Mouse (Mus musculus) erythroblast, embryonic 14.5 days (primary cell): ENCODE data around the gene Wfdc21.

Experiments
- GATA1 ChIP-seq: IDR thresholded peaks from 2 replicates; pipeline ENCODE4 v1.6.1; 2012; ENCODE audit warnings: low read length, inconsistent platforms, mixed read lengths
- TAL1 ChIP-seq: IDR thresholded peaks from 3 replicates; pipeline ENCODE4 v1.6.1; 2012; ENCODE audit warnings: low read length, inconsistent platforms, mixed read lengths

DNA sequence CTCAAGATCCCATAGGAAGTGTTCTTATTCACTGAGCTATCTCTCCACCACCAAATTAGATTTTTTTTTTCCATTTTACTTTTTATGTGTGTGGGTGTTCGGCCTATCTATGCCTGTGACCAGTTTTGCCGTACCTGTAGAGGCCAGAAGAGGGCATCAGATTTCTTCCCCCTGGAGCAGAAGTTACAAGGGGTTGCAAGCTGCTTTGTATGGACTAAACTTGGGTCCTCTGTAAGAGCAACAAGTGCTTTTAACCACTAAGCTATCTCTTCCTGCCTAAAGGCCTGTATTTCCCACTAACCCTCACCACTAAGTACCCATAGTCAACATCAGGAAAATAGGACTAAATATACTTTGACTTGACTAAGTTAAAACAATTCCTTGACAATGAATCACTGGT lies 37.9 kb downstream of the Wfdc21 start:
- TF ChIP-seq GATA1, result no peak
- no peak for TF ChIP-seq TAL1
